Mouse (Mus musculus): ENCODE measurements around the gene Smg8. TPM values are rescaled to one million over a fixed set of nuclear protein-coding genes. Genes with fewer than 3 reads are reported as not detected.

Gene Smg8
- 10 to 100 TPM; 16.7 to 19.4 TPM for total RNA-seq (2021)
- long read RNA-seq, experiment 1, transcript Smg8-201 (4 exons, 3,218 nt), result major isoform, 8 of 9 reads
- long read RNA-seq, experiment 1, partial matches to known transcripts, result 1 of 9 reads
- long read RNA-seq, experiment 1, other reads (novel, unspliced or antisense), result 0 of 9 reads
- long read RNA-seq, experiment 2, transcript Smg8-201 (4 exons, 3,218 nt), result major isoform, 10 of 11 reads
- long read RNA-seq, experiment 2, partial matches to known transcripts, result 1 of 11 reads
- long read RNA-seq, experiment 2, other reads (novel, unspliced or antisense), result 0 of 11 reads

- DNase-seq (ENCODE audit: low spot score in 2 of 2), result peak; percentile 57 to 67
Measured at GRCm38 (mm10) chr11:87086290-87086984, at the start of gene Smg8. Gene Smg8, minus strand, starts transcription at chr11:87086774.

- no peak for DNase-seq (ENCODE audit: low spot score in 2 of 2)
Measured at GRCm38 (mm10) chr11:87136233-87136632, 49.7 kb upstream of the Smg8 start.

DNA sequence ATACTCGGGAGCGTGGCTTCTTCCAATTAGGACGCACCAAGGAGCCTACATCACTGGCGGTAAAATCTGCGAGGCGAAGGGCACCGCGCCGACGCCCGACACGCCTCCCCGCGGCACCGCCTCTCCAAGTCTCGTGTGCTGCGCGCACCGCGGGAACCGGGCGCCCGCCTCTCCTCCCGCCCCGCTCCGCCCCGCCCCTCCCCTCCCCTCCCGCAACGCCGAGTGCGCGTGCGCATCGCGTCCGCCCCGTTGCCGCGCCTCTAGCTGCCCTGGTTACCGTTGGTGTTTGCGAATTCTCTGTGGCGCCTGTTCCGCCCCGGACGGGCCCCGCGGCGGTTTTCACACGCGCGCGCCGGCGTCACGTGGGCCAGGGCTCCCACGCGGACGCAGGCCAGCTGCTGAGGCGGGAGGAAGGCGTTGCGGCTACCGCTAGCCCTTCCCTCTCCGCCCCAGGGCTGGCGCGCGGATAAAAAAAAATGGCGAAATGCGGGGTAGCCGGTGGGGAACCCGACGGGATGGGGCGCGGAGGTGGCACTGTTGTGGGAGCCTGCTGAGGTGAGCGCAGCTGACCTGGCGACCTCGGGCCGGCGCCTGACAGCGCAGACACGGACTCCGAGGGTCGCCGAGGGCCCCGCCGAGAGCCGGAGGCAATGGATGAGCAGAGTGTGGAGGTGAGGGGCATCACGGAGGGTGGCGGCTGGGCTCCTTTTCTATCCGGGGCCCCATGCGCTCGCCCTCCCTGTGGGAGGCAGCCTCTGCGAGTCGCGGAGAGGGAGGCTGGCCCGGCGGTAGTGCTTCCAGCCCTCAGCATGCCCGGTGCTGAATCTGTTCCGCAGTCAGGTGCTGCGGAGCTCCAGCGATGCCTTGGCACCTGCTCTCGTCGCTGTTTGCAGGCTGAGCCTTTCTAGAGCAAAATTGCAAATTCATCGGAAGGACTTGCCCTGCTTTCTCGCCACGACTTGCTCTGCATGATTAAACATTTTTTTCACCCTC is 40.5 kb upstream of the Smg8 start, which contains the start of gene Trim37:
TSS of gene Trim37 (plus strand) at position 254 of the 993 bp plus-strand sequence.
- DNase-seq (ENCODE audit: low spot score in 2 of 2), result peak; percentile 64

- DNase-seq (ENCODE audit: low spot score in 2 of 2), result no peak
Measured at GRCm38 (mm10) chr11:87126281-87126823, 39.8 kb upstream of the Smg8 start.

GRCm38 (mm10) chr11:87125562-87125961 is 39.0 kb upstream of the Smg8 start:
- no peak for DNase-seq (ENCODE audit: low spot score in 2 of 2)

DNA sequence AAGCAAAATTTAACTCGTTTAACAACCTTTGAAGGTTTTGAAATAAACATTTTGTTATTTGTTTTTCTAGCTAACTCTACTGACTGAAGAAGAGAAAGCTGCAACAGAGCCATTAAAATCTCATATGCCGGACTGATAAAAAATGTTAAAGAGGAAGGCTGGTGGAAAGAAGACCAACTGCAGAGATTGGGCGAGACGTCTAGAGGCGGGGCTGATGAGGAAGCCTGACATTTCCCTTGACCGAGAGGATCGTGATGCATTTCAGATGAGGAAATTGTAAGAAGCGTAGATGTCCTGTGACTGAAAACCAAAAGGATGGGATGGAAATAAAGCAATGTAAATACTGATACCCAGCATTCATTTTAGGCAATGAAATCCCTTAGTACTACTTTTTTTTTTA is 35.3 kb upstream of the Smg8 start:
- no peak for DNase-seq (ENCODE audit: low spot score in 2 of 2)

DNA sequence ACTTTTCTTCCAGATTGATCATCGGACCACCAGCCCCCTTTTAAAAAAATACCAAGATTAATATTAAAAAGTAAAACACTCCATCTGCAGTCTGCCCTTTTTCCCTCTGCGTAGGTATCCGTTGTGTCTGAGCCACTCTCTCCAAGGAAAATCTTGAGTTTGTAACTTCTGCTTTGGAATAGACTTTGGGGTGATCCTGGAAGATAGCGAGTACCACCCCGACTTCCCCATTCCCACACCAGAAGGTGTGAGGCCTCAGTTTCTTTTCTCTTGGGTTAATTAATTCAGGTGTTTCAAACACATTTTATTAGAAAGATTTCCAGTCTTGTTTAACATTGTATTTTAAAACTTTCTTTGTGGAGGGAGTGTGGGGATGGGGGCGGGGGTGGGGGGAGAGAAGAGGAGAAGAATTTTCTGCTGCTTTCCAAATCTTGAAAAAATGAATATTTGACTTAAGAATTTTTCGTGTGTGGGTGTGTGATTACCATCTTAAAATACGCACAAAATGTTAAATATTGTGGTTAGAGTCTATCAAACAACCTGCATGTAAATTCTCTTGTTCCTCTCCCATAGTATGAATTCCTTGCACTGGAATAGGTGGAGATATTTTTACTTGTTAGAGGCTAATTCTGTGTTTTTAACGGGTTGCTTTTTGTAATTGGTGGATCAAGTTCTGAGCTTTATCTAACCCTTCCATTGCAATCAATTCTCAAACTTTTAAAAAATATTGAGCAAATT is 23.8 kb upstream of the Smg8 start:
- DNase-seq (ENCODE audit: low spot score in 2 of 2), result no peak

GRCm38 (mm10) chr11:87109519-87110171 is 23.1 kb upstream of the Smg8 start:
- no peak for DNase-seq (ENCODE audit: low spot score in 2 of 2)

DNA sequence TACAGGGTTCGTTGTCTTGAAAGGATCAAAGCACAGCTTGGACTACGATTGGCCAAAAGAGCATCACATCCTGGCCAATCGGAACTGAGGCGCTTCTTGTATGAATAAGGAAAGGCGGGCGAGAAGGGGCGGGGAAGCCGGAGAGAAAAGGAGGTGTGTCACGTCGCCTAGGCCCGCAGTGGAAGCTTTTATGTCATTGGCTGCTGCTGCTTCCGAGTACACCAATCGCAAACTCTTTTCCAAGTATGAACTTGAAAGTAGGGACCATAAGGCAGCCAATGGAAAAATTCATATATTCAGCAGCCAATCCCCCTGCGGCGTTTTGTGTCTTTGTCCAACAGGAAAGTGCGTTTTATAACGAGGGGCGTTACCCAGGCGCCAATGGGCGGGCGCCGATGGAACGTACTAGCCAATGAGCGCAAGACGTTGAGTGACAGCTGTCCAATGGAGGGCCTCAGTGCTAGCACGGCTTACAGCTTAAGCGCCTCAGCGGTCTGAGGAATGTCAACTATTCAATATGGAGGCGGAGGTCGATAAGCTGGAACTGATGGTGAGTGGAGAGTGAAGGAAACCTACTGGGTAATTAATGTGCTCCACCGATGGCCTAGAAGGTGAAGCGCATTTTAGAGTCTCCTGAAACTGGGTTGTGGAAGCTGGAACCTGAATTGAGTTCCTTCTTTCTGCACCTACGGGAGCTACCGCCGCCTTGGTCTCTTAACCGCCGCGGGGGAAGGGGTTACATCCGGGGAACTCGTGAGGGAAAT is 22.4 kb upstream of the Smg8 start, which contains the start of gene Ska2:
TSS of gene Ska2 (plus strand) at position 480 of the 764 bp plus-strand sequence.
- DNase-seq (ENCODE audit: low spot score in 2 of 2), result peak; percentile 91 to 94

- DNase-seq (ENCODE audit: low spot score in 2 of 2), result no peak
Measured at GRCm38 (mm10) chr11:87108409-87108754, 21.8 kb upstream of the Smg8 start, which contains the start of gene Prr11. Gene Prr11, minus strand, starts transcription at chr11:87108708.

DNA sequence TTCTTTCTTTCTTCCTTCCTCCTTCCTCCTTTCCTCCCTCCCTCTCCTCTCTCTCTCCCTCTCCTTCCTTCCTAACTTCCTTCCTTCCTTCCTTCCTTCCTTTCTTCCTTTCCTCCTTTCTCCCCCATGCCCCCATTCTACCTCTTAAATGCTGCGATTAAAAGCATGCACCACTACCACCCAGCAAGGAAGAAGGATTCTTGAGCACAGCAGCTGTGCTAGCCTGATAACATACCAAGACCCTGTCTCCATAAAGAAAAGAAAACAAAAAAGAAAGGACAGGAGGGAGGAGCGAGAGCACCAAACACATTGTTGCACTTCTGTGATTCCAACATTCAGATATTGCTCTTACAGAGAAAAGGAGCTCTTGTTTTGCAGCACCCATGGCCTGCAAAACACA is 568 bp upstream of the Smg8 start:
- DNase-seq (ENCODE audit: low spot score in 2 of 2), result no peak

GRCm38 (mm10) chr11:87085461-87085860 is 1.1 kb downstream of the Smg8 start:
- DNase-seq (ENCODE audit: low spot score in 2 of 2), result no peak

- no peak for DNase-seq (ENCODE audit: low spot score in 2 of 2)
Measured at GRCm38 (mm10) chr11:87083712-87084111, 2.9 kb downstream of the Smg8 start.

DNA sequence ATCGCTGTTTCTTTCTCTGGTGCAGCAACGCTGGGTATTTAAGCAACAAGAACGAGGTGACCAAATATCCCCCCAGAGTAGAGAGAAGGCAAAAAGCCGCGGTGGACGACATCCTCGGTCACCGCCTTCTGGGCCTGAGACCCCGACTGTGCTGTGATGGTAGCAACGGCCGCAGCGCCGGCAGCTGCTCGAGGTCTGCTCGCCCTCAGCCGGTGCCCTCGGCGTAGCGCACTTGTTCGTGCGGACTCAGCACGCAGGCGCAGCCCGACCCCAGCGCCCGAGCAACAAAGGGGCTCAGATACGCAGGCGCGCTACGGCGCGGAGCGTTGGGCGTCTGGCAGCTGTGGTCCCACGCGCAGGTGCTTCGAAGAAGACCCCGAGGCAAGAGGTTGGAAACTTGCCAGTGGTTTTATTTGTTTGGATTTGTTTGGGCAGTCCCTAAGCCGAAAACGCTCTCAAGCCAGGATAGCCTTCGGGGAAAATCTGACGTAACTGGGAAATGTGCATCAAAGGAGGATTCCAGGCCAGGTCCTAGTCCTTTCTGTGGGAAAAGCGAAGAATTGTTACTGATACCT is 12.6 kb downstream of the Smg8 start, which contains the start of gene Gdpd1:
TSS of gene Gdpd1 (minus strand) at position 197 of the 575 bp plus-strand sequence.
- DNase-seq (ENCODE audit: low spot score in 2 of 2), result peak; percentile 73

DNA sequence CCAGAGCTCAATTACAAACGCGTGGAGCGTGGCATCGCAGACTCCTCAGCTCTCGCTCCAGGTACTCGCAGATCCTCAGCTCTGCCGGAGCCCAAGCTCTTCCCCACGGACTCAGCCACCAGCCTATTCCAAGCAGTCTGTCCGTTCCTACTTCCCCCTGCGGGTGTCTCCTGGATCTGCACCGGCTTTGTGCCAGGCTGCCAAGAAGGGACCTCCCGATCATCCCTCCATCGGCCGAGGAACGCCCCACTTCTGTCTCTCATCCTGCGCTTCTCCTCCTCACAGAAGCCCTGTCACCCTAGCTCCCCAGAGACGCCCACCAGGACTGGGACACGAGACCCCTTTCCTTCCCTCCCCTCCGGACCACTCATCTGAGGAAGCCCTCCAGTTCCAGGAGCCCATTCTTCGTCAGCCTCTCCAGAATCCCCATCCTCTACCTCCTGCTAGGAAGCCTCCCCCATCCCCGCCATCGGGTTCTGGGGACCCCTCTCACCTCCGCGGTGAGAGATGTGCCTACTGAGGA is 13.2 kb downstream of the Smg8 start:
- DNase-seq (ENCODE audit: low spot score in 2 of 2), result peak; percentile 6 to 44

GRCm38 (mm10) chr11:87062087-87062486 is 24.5 kb downstream of the Smg8 start:
- no peak for DNase-seq (ENCODE audit: low spot score in 2 of 2)

GRCm38 (mm10) chr11:87060410-87060809 is 26.2 kb downstream of the Smg8 start:
- no peak for DNase-seq (ENCODE audit: low spot score in 2 of 2)

GRCm38 (mm10) chr11:87056286-87056685 is 30.3 kb downstream of the Smg8 start:
- DNase-seq (ENCODE audit: low spot score in 2 of 2), result no peak

All from adrenal gland, postnatal 4 days (tissue).